Mouse (Mus musculus): ENCODE data around the gene Neurl1a. TPM values are rescaled to one million over a fixed set of nuclear protein-coding genes. Genes with fewer than 3 reads are reported as not detected.

The Neurl1a gene
- polyA plus RNA-seq, 1 experiment from 2014 or later: 0.76 TPM

DNA sequence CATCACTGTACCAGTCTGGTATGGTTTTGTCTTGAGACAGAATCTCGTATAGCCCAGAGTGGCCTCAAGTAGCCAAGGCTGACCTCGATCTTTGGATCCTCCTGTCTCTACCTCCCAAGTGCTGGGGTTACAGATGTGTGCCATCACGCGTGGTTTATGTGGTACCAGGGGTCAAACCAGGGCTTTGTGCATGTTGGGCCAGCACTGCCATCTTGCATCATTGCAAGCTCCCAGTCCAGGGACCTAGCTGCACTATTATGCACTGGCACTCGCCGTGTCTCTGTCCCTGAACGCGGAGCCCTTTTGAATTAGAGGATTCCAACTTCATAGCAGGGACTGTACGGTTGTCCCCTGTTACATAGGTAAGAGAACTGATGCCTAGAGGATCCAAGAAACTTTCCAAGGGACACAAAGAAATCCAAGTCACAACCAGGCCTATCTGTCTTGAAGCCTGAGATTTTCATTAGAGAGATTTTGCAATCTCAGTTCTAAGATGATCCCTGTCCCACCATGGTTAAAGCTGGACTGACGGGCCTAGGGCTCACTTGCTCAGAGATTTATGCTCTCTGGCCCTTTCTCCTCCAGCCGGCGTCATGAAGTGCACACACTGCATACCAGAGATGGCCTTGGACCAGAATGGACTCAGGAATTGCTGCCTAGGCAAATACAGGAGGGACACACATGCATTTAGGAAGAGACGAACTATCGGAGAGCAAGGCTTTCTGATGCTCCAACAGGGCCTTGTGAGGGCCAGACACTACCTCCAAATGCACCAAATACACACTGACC, 127.7 kb downstream of the Neurl1a start:
- no peak for DNase-seq
- Histone ChIP-seq H3K4me2 (ENCODE audit: low read depth, low read length) (no peak overlapping the region), H3K4me1 (ENCODE audit: insufficient read depth) (peaks cover 16% of the 10 kb centered on the region), H3K27me3 (ENCODE audit: insufficient read depth, low read length) (no peaks in the 10 kb centered on the region), H3K9me3 (ENCODE audit: low read length) (no peaks in the 10 kb centered on the region), H3K4me3 (ENCODE audit: low read depth, low read length) (no peak overlapping the region), H3K9ac (replicated peaks) (no peak overlapping the region), H3K27ac (ENCODE audit: low read depth) (no peak overlapping the region), H3K36me3 (replicated peaks; ENCODE audit: insufficient read depth, low read length) (0 out of 2 replicates have a peak, but pooled peaks cover 2% of the 10 kb centered on the region)
- 71% methylated on average over 14 of the region's 14 CpGs for WGBS (ENCODE audit: insufficient replicate concordance)
- no peak for ATAC-seq
- no peak for TF ChIP-seq CTCF (IDR thresholded peaks at IDR 0.05; ENCODE audit: low read depth)
- TF ChIP-seq EP300 (IDR thresholded peaks at IDR 0.05; ENCODE audit: low read depth): no peak

GRCm38 (mm10) chr19:47306917-47307315, 128.3 kb downstream of the Neurl1a start:
- H3K27me3 ChIP-seq (ENCODE audit: insufficient read depth, low read length): no peaks in the 10 kb centered on the region
- ATAC-seq (no peak), DNase-seq (no peak)
- H3K9me3 ChIP-seq (ENCODE audit: low read length): no peaks in the 10 kb centered on the region
- H3K9ac ChIP-seq (replicated peaks): no peak overlapping the region
- H3K36me3 ChIP-seq (replicated peaks; ENCODE audit: insufficient read depth, low read length): 0 out of 2 replicates have a peak, but pooled peaks cover 2% of the 10 kb centered on the region
- peaks cover 13% of the 10 kb centered on the region for H3K4me1 ChIP-seq (ENCODE audit: insufficient read depth)
- no peak overlapping the region for H3K4me3 ChIP-seq (ENCODE audit: low read depth, low read length)
- no peak overlapping the region for H3K4me2 ChIP-seq (ENCODE audit: low read depth, low read length)
- TF ChIP-seq EP300 (IDR thresholded peaks at IDR 0.05; ENCODE audit: low read depth): no peak
- TF ChIP-seq CTCF (IDR thresholded peaks at IDR 0.05; ENCODE audit: low read depth): no peak
- no peak overlapping the region for H3K27ac ChIP-seq (ENCODE audit: low read depth)
- 82% methylated on average over 8 of the region's 8 CpGs for WGBS (ENCODE audit: insufficient replicate concordance)

Small RNAs within 50 kb of the gene (microRNA-seq; reads per million reads assigned to microRNA genes)
- not detected for gene Mir6995

Other genes starting within 250 kb of the Neurl1a start
- not detected in 2 replicates for gene Ina, start 164.1 kb upstream of the Neurl1a start, polyA plus RNA-seq (2015; fragmentation: Nextera tagmentation; extraction: Ambion mirVana)
- 30.2 and 36.1 TPM in 2 replicates for gene Nt5c2, start 163.7 kb upstream of the Neurl1a start, polyA plus RNA-seq (2015; fragmentation: Nextera tagmentation; extraction: Ambion mirVana)
- gene Pcgf6, start 127.9 kb upstream of the Neurl1a start, polyA plus RNA-seq (2015; fragmentation: Nextera tagmentation; extraction: Ambion mirVana): 7.7 and 8.0 TPM in 2 replicates
- gene Taf5, start 111.1 kb upstream of the Neurl1a start, polyA plus RNA-seq (2015; fragmentation: Nextera tagmentation; extraction: Ambion mirVana): 2.1 and 2.3 TPM in 2 replicates
- 1,395 and 1,426 TPM in 2 replicates for gene Usmg5, start 88.2 kb upstream of the Neurl1a start, polyA plus RNA-seq (2015; fragmentation: Nextera tagmentation; extraction: Ambion mirVana)
- gene Pdcd11, start 88.1 kb upstream of the Neurl1a start, polyA plus RNA-seq (2015; fragmentation: Nextera tagmentation; extraction: Ambion mirVana): 3.0 and 3.3 TPM in 2 replicates
- gene Calhm2, start 40.5 kb upstream of the Neurl1a start, polyA plus RNA-seq (2015; fragmentation: Nextera tagmentation; extraction: Ambion mirVana): 2.0 and 2.6 TPM in 2 replicates
- not detected in 2 replicates for gene Calhm1, start 34.6 kb upstream of the Neurl1a start, polyA plus RNA-seq (2015; fragmentation: Nextera tagmentation; extraction: Ambion mirVana)
- gene Calhm3, start 21.1 kb upstream of the Neurl1a start, polyA plus RNA-seq (2015; fragmentation: Nextera tagmentation; extraction: Ambion mirVana): not detected in 2 replicates